Mouse (Mus musculus): ENCODE measurements around the gene Adk.

DNA sequence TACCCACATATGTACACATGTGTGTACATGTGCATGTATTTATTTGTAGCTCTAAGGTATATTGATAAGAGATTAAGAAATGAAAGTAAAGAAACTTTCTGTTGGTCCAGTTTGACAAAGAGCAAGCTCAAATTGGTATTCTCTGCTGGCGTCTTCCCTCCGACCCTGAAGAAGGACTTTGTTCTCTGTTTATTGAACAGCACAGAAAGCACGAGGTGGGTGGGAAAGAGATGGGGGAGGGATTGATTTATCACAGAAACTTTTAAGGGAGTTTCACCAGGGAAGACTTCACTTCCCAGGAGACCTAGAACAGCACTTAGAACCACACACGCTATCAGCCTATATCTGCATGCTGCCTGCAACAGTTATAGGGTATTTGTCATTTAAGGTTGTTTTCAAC is 62.9 kb downstream of the Adk start:
- TF ChIP-seq POLR2A (IDR thresholded peaks at IDR 0.05; ENCODE audit: insufficient read depth, low read depth, low read length), result no peak
- TF ChIP-seq EP300 (IDR thresholded peaks at IDR 0.05; ENCODE audit: insufficient read depth, low read depth, low read length), result no peak

Data from heart, adult 2 months (tissue).